Mouse (Mus musculus) heart, embryonic 14.5 days (tissue): ENCODE results near the gene Mypop. TPM values are rescaled to one million over a fixed set of nuclear protein-coding genes. Genes with fewer than 3 reads are reported as not detected.
A peak's percentile ranks its signal among the peaks of the same experiment; 100 is the strongest.

Experiments used
- ATAC-seq: fragments of 200-750 bp; cut with Nextera tagmentation; 2 replicates; pipeline ENCODE4 v1.8.0; 2017; ENCODE audit warnings: low read depth, moderate TSS enrichment; ENCODE audit not compliant: insufficient number of reproducible peaks, insufficient read depth, low FRiP score
- H3K27ac ChIP-seq, 2 experiments: fragments of 200-500 bp in 1 of 2; fragments of 300-500 bp in 1 of 2; sonication (generic) in 1 of 2; replicated peaks in 1 of 2; 2 replicates each; pipeline ENCODE4 v1.5.1; 2012 to 2014; ENCODE audit warnings: low read depth in 2 of 2, low read length in 2 of 2, control low read depth in 1 of 2, mild to moderate bottlenecking in 1 of 2, mixed read lengths in 1 of 2; ENCODE audit not compliant: control insufficient read depth in 1 of 2, insufficient read depth in 1 of 2
- H3K27me3 ChIP-seq: fragments of 300-500 bp; sonication (generic); 2 replicates; pipeline ENCODE4 v1.6.1; 2014; ENCODE audit warnings: mild to moderate bottlenecking, low read length, control low read depth; ENCODE audit not compliant: control insufficient read depth, insufficient read depth
- H3K36me3 ChIP-seq: fragments of 300-500 bp; sonication (generic); 2 replicates; pipeline ENCODE4 v1.6.1; 2014; ENCODE audit warnings: mild to moderate bottlenecking, control low read depth, low read length, mixed read lengths; ENCODE audit not compliant: control insufficient read depth, insufficient read depth
- H3K4me1 ChIP-seq, 2 experiments: fragments of 200-500 bp in 1 of 2; fragments of 300-500 bp in 1 of 2; sonication (generic) in 1 of 2; 2 replicates each; pipeline ENCODE4 v1.6.1; 2012 to 2014; ENCODE audit warnings: low read length in 2 of 2, control low read depth in 1 of 2, mixed read lengths in 1 of 2; ENCODE audit not compliant: control insufficient read depth in 2 of 2, insufficient read depth in 2 of 2
- H3K4me2 ChIP-seq: fragments of 300-500 bp; sonication (generic); 2 replicates; pipeline ENCODE4 v1.6.1; 2014; ENCODE audit warnings: mild to moderate bottlenecking, low read length
- H3K4me3 ChIP-seq, 2 experiments: fragments of 200-500 bp in 1 of 2; fragments of 300-500 bp in 1 of 2; sonication (generic) in 1 of 2; 2 replicates each; pipeline ENCODE4 v1.5.1; 2012 to 2014; ENCODE audit warnings: low read length in 2 of 2, mild to moderate bottlenecking in 2 of 2, control low read depth in 1 of 2, low read depth in 1 of 2, moderate library complexity in 1 of 2; ENCODE audit not compliant: control insufficient read depth in 1 of 2, insufficient read depth in 1 of 2
- H3K9ac ChIP-seq: fragments of 300-500 bp; sonication (generic); 2 replicates; pipeline ENCODE4 v1.6.1; 2014; ENCODE audit warnings: mild to moderate bottlenecking, low read length
- H3K9me3 ChIP-seq: fragments of 300-500 bp; sonication (generic); 2 replicates; pipeline ENCODE4 v1.6.1; 2016; ENCODE audit warnings: low read length, control low read depth; ENCODE audit not compliant: control insufficient read depth
- WGBS: fragments of 180-500 bp; shearing (Covaris S2); extraction: QIAGEN DNeasy Blood & Tissue Kit; methylation state at CpG from one replicate; pipeline ENCODE4 v1.1.7; 2014; 5-methylcytosine and 5-hydroxymethylcytosine counted together
- polyA plus RNA-seq: library from polyadenylated mRNA; unstranded; fragments of >200 nt; fragmentation: Nextera tagmentation; extraction: Ambion mirVana; gene quantifications from 2 replicates; pipeline ENCODE4 v1.2.1, GENCODE M21; 2014

Gene Mypop
- polyA plus RNA-seq, 1 experiment from 2014 or later, result 1.6 TPM

- H3K27me3 ChIP-seq, result no peaks in the 10 kb centered on the region
- H3K9ac ChIP-seq, result no peak overlapping the region
- whole genome bisulfite sequencing, result 78% methylated on average over 13 of the region's 13 CpGs
- peaks cover 11 to 39% of the 10 kb centered on the region in 2 experiments for H3K4me1 ChIP-seq
- H3K9me3 ChIP-seq, result no peaks in the 10 kb centered on the region
- no peak overlapping the region for H3K4me2 ChIP-seq
- no peak overlapping the region for H3K4me3 ChIP-seq
- no peak overlapping the region for H3K27ac ChIP-seq
- peaks cover 32% of the 10 kb centered on the region for H3K36me3 ChIP-seq
- no peak for ATAC-seq
Observed at GRCm38 (mm10) chr7:19007026-19007977, 16.3 kb downstream of the Mypop start.

GRCm38 (mm10) chr7:19010581-19010980 is 19.5 kb downstream of the Mypop start:
- Histone ChIP-seq H3K9ac (no peak overlapping the region), H3K9me3 (no peaks in the 10 kb centered on the region), H3K4me2 (no peak overlapping the region), H3K4me3 (no peak overlapping the region), H3K27me3 (no peaks in the 10 kb centered on the region), H3K27ac (no peak overlapping the region), H3K36me3 (peaks cover 23% of the 10 kb centered on the region), H3K4me1 (peaks cover 5 to 25% of the 10 kb centered on the region in 2 experiments; a peak in 3 of 4 replicates)
- WGBS, result 67% methylated on average over 7 of the region's 7 CpGs
- no peak for ATAC-seq

GRCm38 (mm10) chr7:19012025-19012621 is 21.1 kb downstream of the Mypop start:
- Histone ChIP-seq H3K9ac (peak overlapping the region; percentile 81), H3K4me2 (peak overlapping the region; percentile 91), H3K36me3 (peaks cover 8% of the 10 kb centered on the region), H3K4me3 (peak overlapping the region; percentile 39 to 47), H3K9me3 (no peaks in the 10 kb centered on the region), H3K27me3 (no peaks in the 10 kb centered on the region), H3K27ac (peak overlapping the region in 1 of 2 experiments; percentile 77; a peak in 2 of 4 replicates), H3K4me1 (peaks cover 5 to 12% of the 10 kb centered on the region in 2 experiments; a peak in 3 of 4 replicates)
- ATAC-seq, result peak; percentile 58
- WGBS, result under 1% methylated on average over 26 of the region's 31 CpGs

- Histone ChIP-seq H3K9ac (peak overlapping the region; percentile 81; the same call in 1 of the 2 replicates), H3K4me1 (peaks cover 5 to 12% of the 10 kb centered on the region in 2 experiments; a peak in 3 of 4 replicates), H3K27me3 (no peaks in the 10 kb centered on the region), H3K27ac (no peak overlapping the region), H3K4me3 (no peak overlapping the region), H3K9me3 (no peaks in the 10 kb centered on the region), H3K36me3 (0 out of 2 replicates have a peak, but pooled peaks cover under 1% of the 10 kb centered on the region), H3K4me2 (peak overlapping the region; percentile 91)
- ATAC-seq, result no peak
- WGBS, result 34% methylated on average over 2 of the region's 2 CpGs
Observed at GRCm38 (mm10) chr7:19012882-19013281, 21.8 kb downstream of the Mypop start.

GRCm38 (mm10) chr7:19014452-19014851 is 23.4 kb downstream of the Mypop start:
- no peak overlapping the region for H3K4me2 ChIP-seq
- H3K4me1 ChIP-seq, result peaks cover 5 to 12% of the 10 kb centered on the region in 2 experiments; a peak in 3 of 4 replicates
- H3K4me3 ChIP-seq, result no peak overlapping the region
- H3K9ac ChIP-seq, result no peak overlapping the region
- no peak for ATAC-seq
- H3K36me3 ChIP-seq, result no peaks in the 10 kb centered on the region
- no peak overlapping the region for H3K27ac ChIP-seq
- no peaks in the 10 kb centered on the region for H3K27me3 ChIP-seq
- H3K9me3 ChIP-seq, result no peaks in the 10 kb centered on the region
- 59% methylated on average over 15 of the region's 15 CpGs for WGBS

GRCm38 (mm10) chr7:19016042-19016441 is 25.0 kb downstream of the Mypop start:
- ATAC-seq, result no peak
- no peak overlapping the region for H3K9ac ChIP-seq
- peaks cover 10% of the 10 kb centered on the region for H3K27me3 ChIP-seq
- no peak overlapping the region for H3K4me3 ChIP-seq
- 87% methylated on average over 4 of the region's 4 CpGs for WGBS
- H3K9me3 ChIP-seq, result no peaks in the 10 kb centered on the region
- H3K36me3 ChIP-seq, result no peaks in the 10 kb centered on the region
- H3K27ac ChIP-seq, result no peak overlapping the region
- peaks cover 5 to 12% of the 10 kb centered on the region in 2 experiments; a peak in 3 of 4 replicates for H3K4me1 ChIP-seq
- H3K4me2 ChIP-seq, result no peak overlapping the region

GRCm38 (mm10) chr7:19017909-19018308 is 26.9 kb downstream of the Mypop start:
- WGBS, result 85% methylated on average over 7 of the region's 7 CpGs

More at GRCm38 (mm10) chr7:19017909-19018308, 26.9 kb downstream of the Mypop start:
- ATAC-seq, result no peak
- no peaks in the 10 kb centered on the region for H3K9me3 ChIP-seq
- no peak overlapping the region for H3K4me3 ChIP-seq
- peaks cover 27% of the 10 kb centered on the region for H3K27me3 ChIP-seq
- H3K4me1 ChIP-seq, result 0 out of 4 replicates have a peak, but pooled peaks cover 0 to 1% of the 10 kb centered on the region in 2 experiments
- H3K36me3 ChIP-seq, result no peaks in the 10 kb centered on the region
- H3K4me2 ChIP-seq, result no peak overlapping the region
- no peak overlapping the region for H3K9ac ChIP-seq
- no peak overlapping the region for H3K27ac ChIP-seq
